Mouse (Mus musculus): ENCODE measurements at regions not wholly inside any gene's neighbourhood (a gene's known extent, or its start where the extent isn't known, plus 50 kb on each side); places are given as distances from the start of the nearest gene placed in this dataset.

DNA sequence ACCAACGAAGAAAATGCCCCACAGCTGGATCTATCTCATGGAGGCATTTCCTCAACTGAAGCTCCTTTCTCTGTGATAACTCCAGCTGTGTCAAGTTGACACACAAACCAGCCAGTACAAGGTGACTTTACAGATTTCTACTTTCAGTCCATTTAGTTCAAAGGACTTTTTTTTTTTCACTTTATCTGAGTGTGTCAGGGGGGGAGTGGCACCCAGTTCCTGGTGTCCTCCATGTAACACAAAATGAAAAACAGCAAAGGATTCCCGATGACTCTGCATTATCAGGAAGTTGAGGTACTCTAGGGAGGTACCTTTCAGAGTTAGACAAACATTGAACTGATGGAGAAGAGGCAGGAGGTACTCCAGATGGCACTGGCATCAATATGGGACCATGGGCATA, 87.4 kb downstream of the Il12a start:
- no peaks in the 10 kb centered on the region for H3K27me3 ChIP-seq (replicated peaks; ENCODE audit: control insufficient read depth, insufficient read depth, low read length)
- no peak overlapping the region for H3K4me3 ChIP-seq (ENCODE audit: low read length)
- ATAC-seq, result no peak
- no peaks in the 10 kb centered on the region; the same call in 1 of the 2 replicates for H3K4me1 ChIP-seq (ENCODE audit: control insufficient read depth, insufficient read depth, low read depth, low read length)
- no peak overlapping the region for H3K27ac ChIP-seq (ENCODE audit: low read depth, low read length)
- H3K4me2 ChIP-seq (ENCODE audit: low read length), result no peak overlapping the region
- H3K36me3 ChIP-seq (ENCODE audit: control insufficient read depth, insufficient read depth, low read length), result no peaks in the 10 kb centered on the region
- no peaks in the 10 kb centered on the region for H3K9me3 ChIP-seq (ENCODE audit: control insufficient read depth, low read length)
- H3K9ac ChIP-seq (ENCODE audit: low read depth, low read length), result no peak overlapping the region
- whole genome bisulfite sequencing, result 76% methylated on average over 2 of the region's 2 CpGs

DNA sequence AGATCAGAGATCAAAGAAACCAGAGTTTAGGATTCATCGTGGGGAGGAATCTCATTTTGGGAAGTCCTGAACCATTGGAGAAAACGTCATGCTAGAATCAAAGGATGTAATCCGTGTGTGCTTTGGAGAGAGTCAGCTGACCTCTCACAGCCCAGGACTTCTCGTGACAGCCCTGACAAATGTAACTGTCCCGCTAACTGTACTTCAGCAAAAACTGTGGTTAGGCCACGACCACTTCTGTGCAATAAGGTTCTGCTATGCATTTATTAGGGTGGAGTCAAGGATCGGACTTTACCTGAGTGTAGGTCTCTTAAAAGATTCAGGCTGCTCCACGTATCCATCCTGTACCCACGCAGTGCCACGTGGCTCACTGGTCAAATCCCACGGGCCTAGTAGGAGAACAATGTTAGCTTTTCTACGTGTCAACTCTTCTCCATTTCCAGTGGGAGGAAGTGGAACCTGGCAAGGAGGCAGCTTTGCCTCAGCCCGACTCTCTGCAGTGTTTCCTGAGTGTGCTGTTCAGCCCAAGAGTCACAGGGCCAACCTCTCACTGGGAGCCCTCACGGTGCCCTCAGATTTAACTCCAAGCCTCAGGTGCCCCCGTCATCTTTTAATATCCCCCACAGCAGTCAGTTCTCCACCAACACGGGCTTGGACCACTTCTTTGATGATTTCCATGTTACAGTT, 88.1 kb downstream of the Il12a start:
- H3K36me3 ChIP-seq (ENCODE audit: control insufficient read depth, insufficient read depth, low read length), result no peaks in the 10 kb centered on the region
- WGBS, result 90% methylated on average over 16 of the region's 16 CpGs
- H3K9me3 ChIP-seq (ENCODE audit: control insufficient read depth, low read length), result no peaks in the 10 kb centered on the region
- H3K9ac ChIP-seq (ENCODE audit: low read depth, low read length), result no peak overlapping the region
- no peak overlapping the region for H3K27ac ChIP-seq (ENCODE audit: low read depth, low read length)
- no peaks in the 10 kb centered on the region; the same call in 1 of the 2 replicates for H3K4me1 ChIP-seq (ENCODE audit: control insufficient read depth, insufficient read depth, low read depth, low read length)
- no peak overlapping the region for H3K4me3 ChIP-seq (ENCODE audit: low read length)
- H3K27me3 ChIP-seq (replicated peaks; ENCODE audit: control insufficient read depth, insufficient read depth, low read length), result no peaks in the 10 kb centered on the region
- no peak overlapping the region for H3K4me2 ChIP-seq (ENCODE audit: low read length)
- ATAC-seq, result no peak

- Histone ChIP-seq H3K27ac (ENCODE audit: low read depth, low read length) (no peak overlapping the region), H3K9me3 (ENCODE audit: control insufficient read depth, low read length) (no peaks in the 10 kb centered on the region), H3K36me3 (ENCODE audit: control insufficient read depth, insufficient read depth, low read length) (no peaks in the 10 kb centered on the region), H3K27me3 (replicated peaks; ENCODE audit: control insufficient read depth, insufficient read depth, low read length) (no peaks in the 10 kb centered on the region), H3K4me2 (ENCODE audit: low read length) (no peak overlapping the region), H3K4me3 (ENCODE audit: low read length) (no peak overlapping the region), H3K9ac (ENCODE audit: low read depth, low read length) (no peak overlapping the region), H3K4me1 (ENCODE audit: control insufficient read depth, insufficient read depth, low read depth, low read length) (no peaks in the 10 kb centered on the region; the same call in 1 of the 2 replicates)
- no peak for ATAC-seq
- 48% methylated on average over 7 of the region's 7 CpGs for WGBS
Observed at GRCm38 (mm10) chr3:68780843-68781242, 88.5 kb upstream of the 1110032F04Rik start.

- 58% methylated on average over 2 of the region's 2 CpGs for WGBS
- H3K27me3 ChIP-seq (replicated peaks; ENCODE audit: control insufficient read depth, insufficient read depth, low read length), result no peaks in the 10 kb centered on the region
- no peak overlapping the region for H3K27ac ChIP-seq (ENCODE audit: low read depth, low read length)
- no peaks in the 10 kb centered on the region for H3K9me3 ChIP-seq (ENCODE audit: control insufficient read depth, low read length)
- H3K4me1 ChIP-seq (ENCODE audit: control insufficient read depth, insufficient read depth, low read depth, low read length), result no peaks in the 10 kb centered on the region; the same call in 1 of the 2 replicates
- H3K9ac ChIP-seq (ENCODE audit: low read depth, low read length), result no peak overlapping the region
- no peak overlapping the region for H3K4me2 ChIP-seq (ENCODE audit: low read length)
- H3K36me3 ChIP-seq (ENCODE audit: control insufficient read depth, insufficient read depth, low read length), result no peaks in the 10 kb centered on the region
- no peak overlapping the region for H3K4me3 ChIP-seq (ENCODE audit: low read length)
- ATAC-seq, result no peak
Observed at GRCm38 (mm10) chr3:68781466-68781865, 87.9 kb upstream of the 1110032F04Rik start.

- no peak overlapping the region for H3K9ac ChIP-seq (ENCODE audit: low read depth, low read length)
- ATAC-seq, result no peak
- H3K27ac ChIP-seq (ENCODE audit: low read depth, low read length), result no peak overlapping the region
- no peaks in the 10 kb centered on the region for H3K36me3 ChIP-seq (ENCODE audit: control insufficient read depth, insufficient read depth, low read length)
- H3K9me3 ChIP-seq (ENCODE audit: control insufficient read depth, low read length), result no peaks in the 10 kb centered on the region
- no peak overlapping the region for H3K4me3 ChIP-seq (ENCODE audit: low read length)
- no peaks in the 10 kb centered on the region for H3K27me3 ChIP-seq (replicated peaks; ENCODE audit: control insufficient read depth, insufficient read depth, low read length)
- no peaks in the 10 kb centered on the region; the same call in 1 of the 2 replicates for H3K4me1 ChIP-seq (ENCODE audit: control insufficient read depth, insufficient read depth, low read depth, low read length)
- 64% methylated on average over 4 of the region's 4 CpGs for whole genome bisulfite sequencing
- H3K4me2 ChIP-seq (ENCODE audit: low read length), result no peak overlapping the region
Observed at GRCm38 (mm10) chr3:68782363-68782762, 87.0 kb upstream of the 1110032F04Rik start.

DNA sequence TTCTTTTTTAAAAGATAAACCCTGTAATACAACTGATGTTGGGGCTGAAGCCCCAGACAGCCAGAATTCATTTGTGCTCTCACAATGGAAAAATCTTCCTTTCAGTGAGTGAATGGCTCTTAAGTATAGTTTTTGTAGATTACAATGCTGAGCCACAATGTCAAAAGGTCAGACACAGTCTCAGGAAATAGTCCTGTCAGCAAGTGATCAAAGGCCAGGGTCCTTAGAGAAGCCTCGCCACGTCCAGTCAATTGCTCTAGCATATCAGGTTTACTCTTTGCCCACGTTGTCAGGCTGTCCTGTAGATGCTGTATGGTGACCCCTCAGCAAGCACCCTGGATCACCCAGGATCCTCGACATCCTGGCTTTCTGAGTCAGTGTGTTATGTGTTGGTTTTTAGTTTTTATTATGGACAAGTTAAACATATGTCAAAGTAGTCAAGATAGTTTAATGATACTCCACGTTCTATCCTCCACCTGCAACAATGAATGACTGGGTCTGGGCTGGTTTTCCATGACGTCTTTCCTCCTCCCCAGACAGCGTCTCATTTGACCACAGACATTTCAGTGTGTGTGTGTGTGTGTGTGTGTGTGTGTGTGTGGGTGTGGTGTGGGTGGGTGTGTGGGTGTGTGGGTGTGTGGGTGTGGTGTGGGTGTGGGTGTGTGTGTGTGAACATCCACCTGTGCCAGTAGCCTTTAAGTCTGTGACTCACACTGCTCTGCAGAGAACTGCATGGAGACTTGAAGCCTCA, 85.5 kb upstream of the 1110032F04Rik start:
- WGBS, result 66% methylated on average over 7 of the region's 7 CpGs
- H3K9ac ChIP-seq (ENCODE audit: low read depth, low read length), result no peak overlapping the region
- ATAC-seq, result no peak

GRCm38 (mm10) chr3:68786771-68787170, 82.6 kb upstream of the 1110032F04Rik start:
- Histone ChIP-seq H3K4me3 (ENCODE audit: low read length) (no peak overlapping the region), H3K9ac (ENCODE audit: low read depth, low read length) (no peak overlapping the region), H3K27ac (ENCODE audit: low read depth, low read length) (no peak overlapping the region), H3K27me3 (replicated peaks; ENCODE audit: control insufficient read depth, insufficient read depth, low read length) (no peaks in the 10 kb centered on the region), H3K4me2 (ENCODE audit: low read length) (no peak overlapping the region), H3K36me3 (ENCODE audit: control insufficient read depth, insufficient read depth, low read length) (no peaks in the 10 kb centered on the region), H3K4me1 (ENCODE audit: control insufficient read depth, insufficient read depth, low read depth, low read length) (no peaks in the 10 kb centered on the region), H3K9me3 (ENCODE audit: control insufficient read depth, low read length) (no peaks in the 10 kb centered on the region)
- WGBS, result 87% methylated on average over 3 of the region's 3 CpGs
- ATAC-seq, result no peak

More for the DNA sequence above, 85.5 kb upstream of the 1110032F04Rik start:
- Histone ChIP-seq H3K4me3 (ENCODE audit: low read length) (no peak overlapping the region), H3K27ac (ENCODE audit: low read depth, low read length) (no peak overlapping the region), H3K9me3 (ENCODE audit: control insufficient read depth, low read length) (no peaks in the 10 kb centered on the region), H3K27me3 (replicated peaks; ENCODE audit: control insufficient read depth, insufficient read depth, low read length) (no peaks in the 10 kb centered on the region), H3K36me3 (ENCODE audit: control insufficient read depth, insufficient read depth, low read length) (no peaks in the 10 kb centered on the region), H3K4me1 (ENCODE audit: control insufficient read depth, insufficient read depth, low read depth, low read length) (no peaks in the 10 kb centered on the region; the same call in 1 of the 2 replicates), H3K4me2 (ENCODE audit: low read length) (no peak overlapping the region)

DNA sequence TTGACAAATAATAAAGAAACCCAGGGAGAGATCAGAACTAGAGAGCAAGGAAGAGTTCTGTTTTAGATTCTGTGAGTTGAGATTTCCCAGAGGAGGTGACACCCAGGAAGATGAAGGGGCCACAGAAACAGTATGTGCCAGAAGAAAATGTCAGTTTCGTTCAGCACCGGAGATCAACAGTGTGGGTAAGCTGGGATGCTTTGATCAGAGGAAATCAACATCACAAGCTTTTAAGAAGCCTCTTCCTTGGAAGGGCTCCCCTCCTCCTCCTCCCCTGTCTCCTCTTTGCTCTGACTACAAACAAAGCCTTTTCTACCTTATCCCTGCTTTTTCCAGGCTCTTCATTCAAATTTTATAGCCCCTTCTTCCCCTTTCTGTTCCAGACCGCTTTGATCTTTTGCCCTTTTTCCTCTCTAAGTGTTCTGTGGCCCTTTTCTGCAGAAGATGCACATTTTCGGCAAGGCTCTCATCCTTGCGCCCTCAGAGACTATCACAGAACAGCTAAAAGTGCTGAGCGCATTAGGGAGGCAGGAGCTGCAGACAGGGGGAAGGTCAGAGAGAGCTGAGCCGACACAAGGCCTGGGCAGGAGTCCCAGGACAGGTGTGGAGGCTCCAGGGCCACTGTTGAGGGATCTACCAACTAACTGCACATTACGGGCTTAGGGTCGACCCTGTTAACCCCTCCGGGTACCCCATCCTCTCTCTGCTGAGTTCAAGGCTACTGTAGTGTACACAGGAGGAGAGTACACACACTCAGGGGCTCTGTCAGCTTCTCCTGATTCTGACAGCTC, 81.8 kb upstream of the 1110032F04Rik start:
- H3K36me3 ChIP-seq (ENCODE audit: control insufficient read depth, insufficient read depth, low read length), result no peaks in the 10 kb centered on the region
- H3K4me2 ChIP-seq (ENCODE audit: low read length), result no peak overlapping the region
- H3K4me1 ChIP-seq (ENCODE audit: control insufficient read depth, insufficient read depth, low read depth, low read length), result no peaks in the 10 kb centered on the region
- H3K27ac ChIP-seq (ENCODE audit: low read depth, low read length), result no peak overlapping the region
- no peak for ATAC-seq
- no peaks in the 10 kb centered on the region for H3K9me3 ChIP-seq (ENCODE audit: control insufficient read depth, low read length)
- WGBS, result 60% methylated on average over 10 of the region's 10 CpGs
- no peak overlapping the region for H3K4me3 ChIP-seq (ENCODE audit: low read length)
- H3K9ac ChIP-seq (ENCODE audit: low read depth, low read length), result no peak overlapping the region
- H3K27me3 ChIP-seq (replicated peaks; ENCODE audit: control insufficient read depth, insufficient read depth, low read length), result no peaks in the 10 kb centered on the region

GRCm38 (mm10) chr3:68789491-68789890, 79.9 kb upstream of the 1110032F04Rik start:
- Histone ChIP-seq H3K27ac (ENCODE audit: low read depth, low read length) (no peak overlapping the region), H3K9me3 (ENCODE audit: control insufficient read depth, low read length) (no peaks in the 10 kb centered on the region), H3K4me1 (ENCODE audit: control insufficient read depth, insufficient read depth, low read depth, low read length) (peaks cover 10% of the 10 kb centered on the region), H3K36me3 (ENCODE audit: control insufficient read depth, insufficient read depth, low read length) (no peaks in the 10 kb centered on the region), H3K4me3 (ENCODE audit: low read length) (no peak overlapping the region), H3K9ac (ENCODE audit: low read depth, low read length) (no peak overlapping the region), H3K27me3 (replicated peaks; ENCODE audit: control insufficient read depth, insufficient read depth, low read length) (no peaks in the 10 kb centered on the region), H3K4me2 (ENCODE audit: low read length) (no peak overlapping the region)
- 89% methylated on average over 6 of the region's 6 CpGs for WGBS
- no peak for ATAC-seq

Data from hindbrain, embryonic 16.5 days (tissue).